Mouse (Mus musculus): ENCODE measurements around the gene Spo11. TPM values are rescaled to one million over a fixed set of nuclear protein-coding genes. Genes with fewer than 3 reads are reported as not detected.

Gene Spo11
- polyA plus RNA-seq, 1 experiment from 2014 or later: 1.0 TPM

DNA sequence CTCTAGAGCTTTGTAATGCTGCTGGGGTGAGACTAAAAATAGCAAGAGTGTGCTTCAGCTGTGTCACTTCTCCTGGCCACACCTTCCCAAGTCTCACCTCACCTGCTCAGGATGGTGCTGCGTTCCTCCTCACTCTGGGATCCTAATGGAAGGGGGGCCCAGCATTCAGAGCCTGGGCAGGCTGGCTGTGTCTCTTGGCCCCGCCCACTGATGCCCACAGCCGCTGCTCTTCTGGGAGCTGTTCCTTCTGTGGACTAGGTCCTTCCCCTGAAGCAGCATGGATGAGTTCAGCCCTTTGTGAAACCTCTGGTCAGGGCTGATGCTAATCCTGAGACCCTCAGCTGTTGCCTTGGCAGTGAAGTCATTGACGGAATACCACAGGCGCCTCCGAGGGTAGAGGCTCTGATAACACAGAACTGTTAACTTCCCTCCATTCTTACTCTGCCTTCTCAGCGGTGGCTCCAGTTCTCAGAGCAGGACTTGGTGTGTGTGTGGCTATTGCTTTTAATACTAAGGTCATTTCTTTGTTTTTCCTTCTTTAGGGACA lies 37.3 kb downstream of the Spo11 start:
- peaks cover 11% of the 10 kb centered on the region for H3K27me3 ChIP-seq (ENCODE audit: control insufficient read depth, insufficient read depth, low read length)
- ATAC-seq (ENCODE audit: low FRiP score): no peak
- peaks cover under 1% of the 10 kb centered on the region; the same call in 1 of the 2 replicates for H3K4me1 ChIP-seq (replicated peaks; ENCODE audit: control insufficient read depth, insufficient read depth, low read length)
- WGBS: 79% methylated on average over 7 of the region's 7 CpGs
- no peak overlapping the region for H3K9ac ChIP-seq
- H3K4me3 ChIP-seq (replicated peaks; ENCODE audit: low read length): no peak overlapping the region
- H3K9me3 ChIP-seq (ENCODE audit: control insufficient read depth, low read length): no peaks in the 10 kb centered on the region
- H3K4me2 ChIP-seq (replicated peaks): no peak overlapping the region
- DNase-seq (ENCODE audit: low spot score): no peak
- H3K27ac ChIP-seq: no peak overlapping the region
- H3K36me3 ChIP-seq (replicated peaks; ENCODE audit: control insufficient read depth, insufficient read depth): peaks cover 64% of the 10 kb centered on the region

GRCm38 (mm10) chr2:173017940-173018339 lies 40.4 kb downstream of the Spo11 start:
- 50% methylated on average over 6 of the region's 6 CpGs for WGBS
- no peak for DNase-seq (ENCODE audit: low spot score)
- ATAC-seq (ENCODE audit: low FRiP score): no peak

GRCm38 (mm10) chr2:173018618-173019017 lies 41.1 kb downstream of the Spo11 start:
- DNase-seq (ENCODE audit: low spot score) (no peak), ATAC-seq (ENCODE audit: low FRiP score) (no peak)
- peaks cover 24% of the 10 kb centered on the region for H3K4me1 ChIP-seq (replicated peaks; ENCODE audit: control insufficient read depth, insufficient read depth, low read length)
- no peak overlapping the region for H3K4me2 ChIP-seq (replicated peaks)
- peaks cover 24% of the 10 kb centered on the region for H3K27me3 ChIP-seq (ENCODE audit: control insufficient read depth, insufficient read depth, low read length)
- H3K27ac ChIP-seq: no peak overlapping the region
- WGBS: 26% methylated on average over 8 of the region's 8 CpGs
- no peaks in the 10 kb centered on the region for H3K9me3 ChIP-seq (ENCODE audit: control insufficient read depth, low read length)
- peaks cover 26% of the 10 kb centered on the region for H3K36me3 ChIP-seq (replicated peaks; ENCODE audit: control insufficient read depth, insufficient read depth)
- no peak overlapping the region for H3K4me3 ChIP-seq (replicated peaks; ENCODE audit: low read length)
- H3K9ac ChIP-seq: no peak overlapping the region

More at GRCm38 (mm10) chr2:173017940-173018339, 40.4 kb downstream of the Spo11 start:
- Histone ChIP-seq H3K4me1 (replicated peaks; ENCODE audit: control insufficient read depth, insufficient read depth, low read length) (peaks cover 17% of the 10 kb centered on the region), H3K36me3 (replicated peaks; ENCODE audit: control insufficient read depth, insufficient read depth) (peaks cover 33% of the 10 kb centered on the region), H3K27me3 (ENCODE audit: control insufficient read depth, insufficient read depth, low read length) (peaks cover 24% of the 10 kb centered on the region), H3K4me3 (replicated peaks; ENCODE audit: low read length) (no peak overlapping the region), H3K4me2 (replicated peaks) (no peak overlapping the region), H3K9me3 (ENCODE audit: control insufficient read depth, low read length) (no peaks in the 10 kb centered on the region), H3K27ac (no peak overlapping the region), H3K9ac (no peak overlapping the region)

- H3K9ac ChIP-seq: peak overlapping the region; percentile 42; the same call in 1 of the 2 replicates
- H3K4me1 ChIP-seq (replicated peaks; ENCODE audit: control insufficient read depth, insufficient read depth, low read length): peaks cover 27% of the 10 kb centered on the region
- H3K27me3 ChIP-seq (ENCODE audit: control insufficient read depth, insufficient read depth, low read length): peaks cover 24% of the 10 kb centered on the region
- ATAC-seq (ENCODE audit: low FRiP score) (no peak; the same call in 1 of the 2 replicates), DNase-seq (ENCODE audit: low spot score) (no peak)
- H3K9me3 ChIP-seq (ENCODE audit: control insufficient read depth, low read length): no peaks in the 10 kb centered on the region
- WGBS: 13% methylated on average over 9 of the region's 9 CpGs
- no peak overlapping the region for H3K27ac ChIP-seq
- peak overlapping the region; percentile 35 for H3K4me3 ChIP-seq (replicated peaks; ENCODE audit: low read length)
- peaks cover 19% of the 10 kb centered on the region for H3K36me3 ChIP-seq (replicated peaks; ENCODE audit: control insufficient read depth, insufficient read depth)
- H3K4me2 ChIP-seq (replicated peaks): peak overlapping the region; percentile 59
Measured at GRCm38 (mm10) chr2:173019322-173019721, 41.8 kb downstream of the Spo11 start.

DNA sequence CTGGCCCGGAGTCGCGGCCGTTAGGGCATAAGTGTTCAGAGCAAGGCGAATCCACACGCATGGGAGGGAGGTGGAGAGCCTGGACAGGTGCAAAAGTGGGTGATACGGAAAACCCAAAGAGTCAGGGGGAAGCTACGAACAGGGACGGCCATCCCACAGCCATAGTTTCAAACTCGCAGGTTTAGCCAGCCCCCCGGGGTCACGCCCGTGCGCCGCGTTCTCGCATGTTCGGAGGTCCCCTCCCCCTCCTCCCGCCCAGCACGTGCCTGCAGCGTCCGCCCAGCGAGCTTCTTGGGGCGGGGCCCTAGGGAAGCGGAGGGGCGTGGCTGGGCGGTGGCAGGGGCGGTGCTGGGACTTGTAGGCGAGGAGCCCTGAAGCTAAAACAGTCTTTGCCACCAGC lies 42.3 kb downstream of the Spo11 start:
- peak overlapping the region; percentile 42; the same call in 1 of the 2 replicates for H3K9ac ChIP-seq
- peak overlapping the region; percentile 59 for H3K4me2 ChIP-seq (replicated peaks)
- H3K27me3 ChIP-seq (ENCODE audit: control insufficient read depth, insufficient read depth, low read length): peaks cover 24% of the 10 kb centered on the region
- H3K9me3 ChIP-seq (ENCODE audit: control insufficient read depth, low read length): no peaks in the 10 kb centered on the region
- H3K27ac ChIP-seq: no peak overlapping the region
- H3K4me3 ChIP-seq (replicated peaks; ENCODE audit: low read length): peak overlapping the region; percentile 35
- 1% methylated on average over 29 of the region's 29 CpGs for WGBS
- peaks cover 14% of the 10 kb centered on the region for H3K36me3 ChIP-seq (replicated peaks; ENCODE audit: control insufficient read depth, insufficient read depth)
- peaks cover 29% of the 10 kb centered on the region for H3K4me1 ChIP-seq (replicated peaks; ENCODE audit: control insufficient read depth, insufficient read depth, low read length)
- peak; percentile 72 for DNase-seq (ENCODE audit: low spot score)
- ATAC-seq (ENCODE audit: low FRiP score): peak; percentile 68

DNA sequence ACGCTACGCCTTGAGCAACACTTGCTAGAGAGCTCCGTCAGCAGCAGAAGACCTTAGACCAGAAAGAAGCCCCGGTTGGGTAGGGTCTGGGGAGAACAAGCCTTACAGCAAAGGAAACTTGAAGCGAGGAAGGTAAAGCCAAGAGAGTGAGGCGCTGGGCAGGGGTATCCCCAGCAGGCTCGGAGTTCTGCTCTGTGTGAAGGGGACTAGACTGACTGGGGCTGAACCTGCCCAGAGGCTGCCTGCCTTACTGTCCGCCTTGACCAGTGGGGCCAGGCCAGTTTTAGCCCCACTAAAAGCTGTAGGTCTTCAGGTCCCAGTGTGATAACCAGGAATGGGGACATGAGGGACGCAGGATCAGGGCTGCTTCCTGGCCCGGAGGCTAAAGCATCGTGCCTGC lies 42.9 kb downstream of the Spo11 start, which contains the start of gene Rbm38:
Gene Rbm38, plus strand, starts transcription at position 69 of the 400 bp plus-strand sequence.
- H3K27me3 ChIP-seq (ENCODE audit: control insufficient read depth, insufficient read depth, low read length): peaks cover 24% of the 10 kb centered on the region
- 31% methylated on average over 11 of the region's 11 CpGs for WGBS
- H3K9me3 ChIP-seq (ENCODE audit: control insufficient read depth, low read length): no peaks in the 10 kb centered on the region
- DNase-seq (ENCODE audit: low spot score) (no peak), ATAC-seq (ENCODE audit: low FRiP score) (no peak)
- H3K9ac ChIP-seq: peak within 1 kb of the TSS; percentile 42; the same call in 1 of the 2 replicates
- H3K4me3 ChIP-seq (replicated peaks; ENCODE audit: low read length): peak within 1 kb of the TSS; percentile 35
- no peak within 1 kb of the TSS for H3K27ac ChIP-seq
- H3K36me3 ChIP-seq (replicated peaks; ENCODE audit: control insufficient read depth, insufficient read depth): peaks cover 8% of the 10 kb centered on the region
- peak within 1 kb of the TSS; percentile 83 for H3K4me2 ChIP-seq (replicated peaks)
- H3K4me1 ChIP-seq (replicated peaks; ENCODE audit: control insufficient read depth, insufficient read depth, low read length): peaks cover 36% of the 10 kb centered on the region

DNA sequence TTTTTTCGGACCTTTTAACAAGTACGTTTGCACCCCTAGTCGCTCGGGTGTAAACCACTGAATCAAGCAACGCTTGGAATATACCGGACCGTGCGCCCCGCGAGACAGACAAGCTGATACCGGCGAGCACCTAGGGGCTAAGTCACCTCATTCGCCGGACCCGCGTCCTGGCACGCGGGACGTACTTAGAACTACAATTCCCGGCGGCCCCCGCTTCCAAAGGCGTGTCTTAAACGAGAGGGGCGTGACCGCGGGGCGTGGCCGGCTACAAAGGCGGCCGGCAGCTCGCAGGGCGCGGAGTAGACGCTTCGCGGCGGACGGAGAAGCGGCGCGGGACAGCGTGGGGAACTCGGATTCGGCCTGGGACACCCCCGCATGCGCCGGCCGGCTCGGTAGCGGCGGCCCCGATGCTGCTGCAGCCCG lies 44.1 kb downstream of the Spo11 start:
- H3K4me1 ChIP-seq (replicated peaks; ENCODE audit: control insufficient read depth, insufficient read depth, low read length): peaks cover 37% of the 10 kb centered on the region
- under 1% methylated on average over 54 of the region's 54 CpGs for WGBS

GRCm38 (mm10) chr2:173022056-173022681 lies 44.7 kb downstream of the Spo11 start:
- Histone ChIP-seq H3K27ac (peak overlapping the region; percentile 69), H3K4me1 (replicated peaks; ENCODE audit: control insufficient read depth, insufficient read depth, low read length) (peaks cover 37% of the 10 kb centered on the region)
- DNase-seq (ENCODE audit: low spot score): peak; percentile 57

More for the DNA sequence above, 44.1 kb downstream of the Spo11 start:
- peak; percentile 85 for ATAC-seq (ENCODE audit: low FRiP score)
- H3K9ac ChIP-seq: peak overlapping the region; percentile 80
- no peaks in the 10 kb centered on the region for H3K9me3 ChIP-seq (ENCODE audit: control insufficient read depth, low read length)
- peak overlapping the region; percentile 83 for H3K4me2 ChIP-seq (replicated peaks)
- peak; percentile 91 for DNase-seq (ENCODE audit: low spot score)
- H3K27me3 ChIP-seq (ENCODE audit: control insufficient read depth, insufficient read depth, low read length): peaks cover 24% of the 10 kb centered on the region
- no peaks in the 10 kb centered on the region for H3K36me3 ChIP-seq (replicated peaks; ENCODE audit: control insufficient read depth, insufficient read depth)
- H3K4me3 ChIP-seq (replicated peaks; ENCODE audit: low read length): peak overlapping the region; percentile 89
- peak overlapping the region; percentile 69 for H3K27ac ChIP-seq

GRCm38 (mm10) chr2:173022813-173023212 lies 45.3 kb downstream of the Spo11 start:
- ATAC-seq (ENCODE audit: low FRiP score) (no peak), DNase-seq (ENCODE audit: low spot score) (no peak)
- H3K4me2 ChIP-seq (replicated peaks): peak overlapping the region; percentile 83
- peak overlapping the region; percentile 80 for H3K9ac ChIP-seq
- H3K9me3 ChIP-seq (ENCODE audit: control insufficient read depth, low read length): no peaks in the 10 kb centered on the region
- H3K27me3 ChIP-seq (ENCODE audit: control insufficient read depth, insufficient read depth, low read length): peaks cover 24% of the 10 kb centered on the region
- 24% methylated on average over 10 of the region's 10 CpGs for WGBS
- peak overlapping the region; percentile 89 for H3K4me3 ChIP-seq (replicated peaks; ENCODE audit: low read length)
- no peak overlapping the region for H3K27ac ChIP-seq
- H3K36me3 ChIP-seq (replicated peaks; ENCODE audit: control insufficient read depth, insufficient read depth): 0 out of 2 replicates have a peak, but pooled peaks cover 5% of the 10 kb centered on the region
- H3K4me1 ChIP-seq (replicated peaks; ENCODE audit: control insufficient read depth, insufficient read depth, low read length): peaks cover 37% of the 10 kb centered on the region

More at GRCm38 (mm10) chr2:173022056-173022681, 44.7 kb downstream of the Spo11 start:
- WGBS: under 1% methylated on average over 51 of the region's 51 CpGs
- peaks cover 24% of the 10 kb centered on the region for H3K27me3 ChIP-seq (ENCODE audit: control insufficient read depth, insufficient read depth, low read length)
- H3K36me3 ChIP-seq (replicated peaks; ENCODE audit: control insufficient read depth, insufficient read depth): 0 out of 2 replicates have a peak, but pooled peaks cover 3% of the 10 kb centered on the region
- peak; percentile 56 for ATAC-seq (ENCODE audit: low FRiP score)
- no peaks in the 10 kb centered on the region for H3K9me3 ChIP-seq (ENCODE audit: control insufficient read depth, low read length)
- peak overlapping the region; percentile 83 for H3K4me2 ChIP-seq (replicated peaks)
- H3K9ac ChIP-seq: peak overlapping the region; percentile 80
- H3K4me3 ChIP-seq (replicated peaks; ENCODE audit: low read length): peak overlapping the region; percentile 89

All from hindbrain, embryonic 14.5 days (tissue).